Mouse (Mus musculus) stomach, postnatal 0 days (tissue): ENCODE results near the gene Tnfrsf8.

Experiments
- CTCF ChIP-seq: IDR thresholded peaks from 2 replicates; pipeline ENCODE4 v1.5.1; 2016; ENCODE audit warnings: antibody characterized with exemption, low read depth, mild to moderate bottlenecking, moderate library complexity
- EP300 ChIP-seq: optimal IDR thresholded peaks from 2 replicates; pipeline ENCODE3; 2016; ENCODE audit warnings: antibody characterized with exemption

DNA sequence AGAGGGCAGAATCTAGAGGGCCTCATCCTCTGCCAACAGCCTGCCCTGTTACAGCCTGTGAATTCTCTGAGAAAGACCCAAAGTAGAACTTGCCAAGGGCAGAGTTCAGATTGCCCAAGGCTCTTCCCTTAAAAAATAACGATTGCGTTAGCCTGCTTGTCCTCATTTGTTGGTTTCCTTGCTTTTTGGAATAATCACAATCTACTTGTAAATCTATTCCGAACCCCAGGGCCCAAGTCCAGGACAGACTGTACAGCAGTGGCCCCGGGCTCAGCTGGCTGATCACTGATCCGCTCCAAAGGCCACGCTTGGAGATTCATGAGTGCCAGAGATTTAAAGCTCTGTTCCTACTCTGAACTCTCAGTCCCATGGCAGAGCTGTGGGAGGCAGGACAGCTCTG lies 34.0 kb downstream of the Tnfrsf8 start:
- no peak for TF ChIP-seq CTCF
- no peak for TF ChIP-seq EP300
